Mouse (Mus musculus): ENCODE measurements around the gene Tbcel. TPM values are rescaled to one million over a fixed set of nuclear protein-coding genes. Genes with fewer than 3 reads are reported as not detected.

The Tbcel gene
- polyA plus RNA-seq, 1 experiment from 2014 or later, result 6.1 TPM

DNA sequence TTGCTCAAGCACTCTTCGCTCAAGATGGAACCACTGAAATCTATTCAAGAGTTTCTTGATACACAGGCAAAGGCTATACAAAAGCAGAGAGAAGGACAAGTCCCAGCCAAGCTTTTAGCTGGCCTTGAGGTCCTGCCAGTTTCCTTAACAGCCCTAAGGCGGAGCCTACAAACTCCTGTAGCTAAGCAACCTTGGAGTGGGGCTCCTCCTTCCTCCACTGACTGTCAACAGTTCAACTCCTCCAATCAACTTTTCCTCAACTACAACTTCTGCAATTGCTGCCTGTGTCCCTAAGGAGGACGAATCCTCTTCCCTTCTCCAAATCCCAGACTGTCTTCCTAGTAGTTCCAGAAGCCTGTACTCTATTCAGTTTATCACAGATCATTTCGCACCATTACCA is 36.4 kb downstream of the Tbcel start:
- peaks cover 15% of the 10 kb centered on the region for H3K4me1 ChIP-seq (replicated peaks; ENCODE audit: control insufficient read depth, insufficient read depth, low read length)
- ATAC-seq (ENCODE audit: low FRiP score) (no peak), DNase-seq (ENCODE audit: low spot score) (no peak)
- peak overlapping the region; percentile 89 for H3K4me3 ChIP-seq (replicated peaks; ENCODE audit: low read length)
- WGBS, result 36% methylated on average over 4 of the region's 4 CpGs
- no peak overlapping the region for H3K27ac ChIP-seq
- H3K27me3 ChIP-seq (ENCODE audit: control insufficient read depth, insufficient read depth, low read length), result no peaks in the 10 kb centered on the region
- peaks cover 10% of the 10 kb centered on the region; the same call in 1 of the 2 replicates for H3K36me3 ChIP-seq (replicated peaks; ENCODE audit: control insufficient read depth, insufficient read depth)
- peak overlapping the region; percentile 78 for H3K4me2 ChIP-seq (replicated peaks)
- H3K9ac ChIP-seq, result peak overlapping the region; percentile 85
- H3K9me3 ChIP-seq (ENCODE audit: control insufficient read depth, low read length), result no peaks in the 10 kb centered on the region

DNA sequence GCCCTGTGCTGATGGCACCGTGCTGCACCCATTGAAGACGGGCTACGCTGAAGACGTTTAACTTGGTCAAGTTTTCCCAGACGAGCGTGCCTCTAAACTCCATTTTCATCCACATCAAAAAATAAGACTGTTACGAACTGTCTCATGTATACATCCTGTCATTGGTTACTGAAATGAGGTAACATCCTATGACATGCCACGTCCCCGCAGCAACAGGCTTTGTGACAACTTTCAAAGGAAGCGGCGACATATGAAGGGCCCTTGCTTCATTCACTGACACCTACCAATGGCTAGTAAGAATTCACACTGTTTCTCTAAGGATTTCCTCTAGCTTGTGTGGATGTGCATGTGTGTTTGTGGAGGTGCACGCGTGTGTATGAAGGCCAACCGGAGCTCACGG is 38.3 kb downstream of the Tbcel start:
- no peak overlapping the region for H3K9ac ChIP-seq
- 96% methylated on average over 15 of the region's 15 CpGs for WGBS
- no peak overlapping the region for H3K4me2 ChIP-seq (replicated peaks)
- DNase-seq (ENCODE audit: low spot score) (no peak), ATAC-seq (ENCODE audit: low FRiP score) (no peak)
- no peaks in the 10 kb centered on the region for H3K9me3 ChIP-seq (ENCODE audit: control insufficient read depth, low read length)
- H3K27me3 ChIP-seq (ENCODE audit: control insufficient read depth, insufficient read depth, low read length), result no peaks in the 10 kb centered on the region
- H3K4me1 ChIP-seq (replicated peaks; ENCODE audit: control insufficient read depth, insufficient read depth, low read length), result peaks cover 15% of the 10 kb centered on the region
- H3K36me3 ChIP-seq (replicated peaks; ENCODE audit: control insufficient read depth, insufficient read depth), result peaks cover 10% of the 10 kb centered on the region; the same call in 1 of the 2 replicates
- H3K27ac ChIP-seq, result no peak overlapping the region
- no peak overlapping the region for H3K4me3 ChIP-seq (replicated peaks; ENCODE audit: low read length)

DNA sequence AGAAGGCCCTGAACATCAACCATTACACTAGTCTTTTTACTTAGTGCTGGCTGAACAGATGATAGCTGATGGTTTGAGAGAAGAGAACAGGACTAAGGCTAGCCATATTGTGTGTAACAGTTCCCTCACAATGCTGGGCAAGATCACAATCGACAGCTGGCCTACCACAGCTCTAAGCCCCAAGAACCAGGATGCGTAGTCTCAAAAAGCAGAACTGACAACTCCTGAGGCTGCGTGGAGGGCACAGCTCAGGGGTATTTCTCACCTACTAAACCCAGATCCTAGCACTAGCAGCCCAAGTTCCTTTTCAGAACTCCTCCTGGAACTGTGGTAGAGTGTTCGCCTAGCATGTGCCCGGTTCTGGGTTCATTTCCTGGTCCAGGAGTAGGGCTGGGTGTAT is 39.2 kb downstream of the Tbcel start:
- 96% methylated on average over 5 of the region's 5 CpGs for WGBS
- H3K9me3 ChIP-seq (ENCODE audit: control insufficient read depth, low read length), result no peaks in the 10 kb centered on the region
- ATAC-seq (ENCODE audit: low FRiP score), result no peak

DNA sequence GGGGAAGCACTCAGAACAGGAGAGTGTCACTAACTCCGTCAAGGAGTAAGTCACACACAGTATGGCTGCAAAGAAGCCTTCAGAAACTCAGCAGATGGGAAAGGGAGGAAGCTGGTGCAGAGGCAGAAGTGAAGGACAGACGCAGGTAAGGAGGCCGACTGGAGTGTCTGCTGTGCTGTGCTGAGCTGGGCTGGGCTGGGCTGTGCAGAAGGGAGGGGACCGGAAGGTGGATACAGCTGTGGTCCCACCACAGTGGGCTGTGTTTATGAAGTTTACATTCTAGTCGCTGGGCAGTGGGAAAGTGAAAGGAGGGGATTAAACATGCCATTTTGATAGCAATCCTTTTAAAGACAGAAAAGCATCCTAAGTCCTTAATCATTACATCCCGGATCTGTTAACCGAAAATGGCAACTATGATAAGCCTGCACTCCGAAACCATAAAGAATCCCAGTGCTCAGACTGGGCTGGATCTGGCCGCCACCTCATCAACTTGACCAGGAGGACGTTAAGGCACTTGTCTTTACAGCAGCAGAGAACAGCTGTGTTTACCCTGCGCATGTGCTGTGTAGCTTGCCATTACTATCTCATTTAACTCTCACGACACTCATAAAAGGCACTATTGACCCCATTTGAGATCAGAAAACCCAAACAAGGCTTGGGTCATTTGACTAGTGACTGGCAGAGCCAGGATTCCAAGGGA is 40.3 kb downstream of the Tbcel start:
- H3K4me2 ChIP-seq (replicated peaks), result no peak overlapping the region
- no peaks in the 10 kb centered on the region for H3K27me3 ChIP-seq (ENCODE audit: control insufficient read depth, insufficient read depth, low read length)
- H3K4me1 ChIP-seq (replicated peaks; ENCODE audit: control insufficient read depth, insufficient read depth, low read length), result peaks cover 12% of the 10 kb centered on the region
- H3K4me3 ChIP-seq (replicated peaks; ENCODE audit: low read length), result no peak overlapping the region
- H3K36me3 ChIP-seq (replicated peaks; ENCODE audit: control insufficient read depth, insufficient read depth), result peaks cover 10% of the 10 kb centered on the region; the same call in 1 of the 2 replicates
- no peak overlapping the region for H3K9ac ChIP-seq
- H3K27ac ChIP-seq, result no peak overlapping the region
- H3K9me3 ChIP-seq (ENCODE audit: control insufficient read depth, low read length), result no peaks in the 10 kb centered on the region
- 87% methylated on average over 12 of the region's 12 CpGs for WGBS
- DNase-seq (ENCODE audit: low spot score) (no peak), ATAC-seq (ENCODE audit: low FRiP score) (no peak)

More for the DNA sequence above, 39.2 kb downstream of the Tbcel start:
- Histone ChIP-seq H3K4me1 (replicated peaks; ENCODE audit: control insufficient read depth, insufficient read depth, low read length) (peaks cover 15% of the 10 kb centered on the region), H3K27me3 (ENCODE audit: control insufficient read depth, insufficient read depth, low read length) (no peaks in the 10 kb centered on the region), H3K27ac (no peak overlapping the region), H3K36me3 (replicated peaks; ENCODE audit: control insufficient read depth, insufficient read depth) (peaks cover 10% of the 10 kb centered on the region; the same call in 1 of the 2 replicates), H3K4me3 (replicated peaks; ENCODE audit: low read length) (no peak overlapping the region), H3K9ac (no peak overlapping the region), H3K4me2 (replicated peaks) (no peak overlapping the region)
- DNase-seq (ENCODE audit: low spot score), result no peak

DNA sequence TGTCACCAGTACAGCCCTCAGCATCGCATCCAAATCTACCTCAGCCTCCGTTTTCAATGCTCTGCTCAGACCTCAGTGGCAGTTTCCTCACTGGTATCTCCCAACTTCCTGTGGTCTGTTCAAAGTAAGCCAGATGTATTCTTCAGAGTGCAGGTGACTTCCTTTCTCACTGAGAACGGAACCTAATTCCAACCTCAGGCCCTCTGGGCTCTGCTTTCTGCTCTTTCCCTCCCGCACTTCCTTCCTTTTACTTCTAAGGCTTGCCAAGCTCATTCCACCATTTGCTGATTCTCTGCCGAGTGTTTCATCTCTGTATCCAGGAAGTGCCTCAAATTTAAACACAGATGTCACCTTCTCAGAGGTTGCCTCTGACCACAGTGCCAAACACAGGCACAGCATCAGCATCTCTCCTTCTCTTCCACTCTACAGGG is 41.9 kb downstream of the Tbcel start:
- H3K9me3 ChIP-seq (ENCODE audit: control insufficient read depth, low read length), result no peaks in the 10 kb centered on the region
- H3K9ac ChIP-seq, result no peak overlapping the region
- H3K4me3 ChIP-seq (replicated peaks; ENCODE audit: low read length), result no peak overlapping the region
- H3K36me3 ChIP-seq (replicated peaks; ENCODE audit: control insufficient read depth, insufficient read depth), result peaks cover 10% of the 10 kb centered on the region; the same call in 1 of the 2 replicates
- no peak for DNase-seq (ENCODE audit: low spot score)
- no peak overlapping the region for H3K27ac ChIP-seq
- no peaks in the 10 kb centered on the region for H3K27me3 ChIP-seq (ENCODE audit: control insufficient read depth, insufficient read depth, low read length)
- no peak overlapping the region for H3K4me2 ChIP-seq (replicated peaks)
- 84% methylated on average over 5 of the region's 5 CpGs for WGBS
- no peak for ATAC-seq (ENCODE audit: low FRiP score)
- peaks cover 6% of the 10 kb centered on the region for H3K4me1 ChIP-seq (replicated peaks; ENCODE audit: control insufficient read depth, insufficient read depth, low read length)

DNA sequence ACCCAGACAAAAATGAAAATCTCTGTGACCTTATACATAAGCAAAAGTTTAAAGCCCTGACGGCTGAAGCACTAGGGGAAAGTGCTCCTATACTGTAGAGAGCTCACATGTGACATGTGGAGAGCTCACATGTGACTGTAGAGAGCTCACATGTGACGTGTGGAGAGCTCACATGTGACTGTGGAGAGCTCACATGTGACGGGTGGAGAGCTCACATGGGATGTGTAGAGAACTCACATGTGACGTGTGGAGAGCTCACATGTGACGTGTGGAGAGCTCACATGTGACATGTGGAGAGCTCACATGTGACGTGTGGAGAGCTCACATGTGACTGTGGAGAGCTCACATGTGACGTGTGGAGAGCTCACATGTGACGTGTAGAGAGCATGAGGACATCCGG is 43.4 kb downstream of the Tbcel start:
- H3K4me3 ChIP-seq (replicated peaks; ENCODE audit: low read length), result no peak overlapping the region
- no peak overlapping the region for H3K9ac ChIP-seq
- no peak for ATAC-seq (ENCODE audit: low FRiP score)
- H3K4me1 ChIP-seq (replicated peaks; ENCODE audit: control insufficient read depth, insufficient read depth, low read length), result 0 out of 2 replicates have a peak, but pooled peaks cover 4% of the 10 kb centered on the region
- H3K27ac ChIP-seq, result no peak overlapping the region
- 96% methylated on average over 9 of the region's 9 CpGs for WGBS
- no peaks in the 10 kb centered on the region for H3K27me3 ChIP-seq (ENCODE audit: control insufficient read depth, insufficient read depth, low read length)
- DNase-seq (ENCODE audit: low spot score), result no peak
- H3K9me3 ChIP-seq (ENCODE audit: control insufficient read depth, low read length), result no peaks in the 10 kb centered on the region
- peaks cover under 1% of the 10 kb centered on the region; the same call in 1 of the 2 replicates for H3K36me3 ChIP-seq (replicated peaks; ENCODE audit: control insufficient read depth, insufficient read depth)
- no peak overlapping the region for H3K4me2 ChIP-seq (replicated peaks)

DNA sequence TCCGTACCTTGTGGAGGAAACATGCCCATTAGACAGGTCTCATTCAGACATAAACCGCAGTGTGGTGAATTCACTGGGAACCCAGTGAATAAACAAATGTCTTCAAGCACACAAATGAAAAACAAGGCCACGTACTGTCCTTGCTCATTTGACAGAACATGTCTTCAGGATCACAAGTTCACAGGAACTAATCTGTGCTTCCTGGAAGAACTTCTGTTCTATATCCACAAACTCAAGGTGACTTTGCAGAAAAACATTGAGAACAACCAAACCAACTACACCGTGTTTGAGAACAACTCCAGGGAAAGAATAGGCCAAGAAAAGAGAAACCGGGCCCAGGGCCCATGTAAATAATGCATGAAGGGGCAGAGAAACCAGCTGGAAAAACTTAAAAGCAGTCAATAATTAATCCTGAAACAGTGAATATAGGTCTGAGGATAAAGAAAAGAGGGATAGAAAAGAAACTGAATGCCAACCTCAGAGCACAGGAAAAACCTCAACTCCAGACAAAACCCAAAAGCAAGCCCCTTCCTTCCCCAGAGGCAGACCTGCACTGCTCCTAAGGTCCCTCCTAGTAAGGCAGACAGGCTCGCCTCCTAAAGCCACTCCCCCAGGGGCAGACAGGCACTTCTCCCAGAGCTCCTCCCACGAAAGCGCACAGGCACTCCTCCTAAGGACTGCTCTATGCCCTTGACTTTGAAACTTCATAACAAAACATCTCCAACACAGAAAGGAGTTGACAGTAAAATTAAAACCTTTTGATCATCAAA is 44.2 kb downstream of the Tbcel start:
- Histone ChIP-seq H3K27me3 (ENCODE audit: control insufficient read depth, insufficient read depth, low read length) (no peaks in the 10 kb centered on the region), H3K9ac (no peak overlapping the region), H3K4me1 (replicated peaks; ENCODE audit: control insufficient read depth, insufficient read depth, low read length) (0 out of 2 replicates have a peak, but pooled peaks cover 4% of the 10 kb centered on the region), H3K4me3 (replicated peaks; ENCODE audit: low read length) (no peak overlapping the region), H3K27ac (no peak overlapping the region), H3K9me3 (ENCODE audit: control insufficient read depth, low read length) (no peaks in the 10 kb centered on the region), H3K4me2 (replicated peaks) (no peak overlapping the region), H3K36me3 (replicated peaks; ENCODE audit: control insufficient read depth, insufficient read depth) (no peaks in the 10 kb centered on the region)
- DNase-seq (ENCODE audit: low spot score) (no peak), ATAC-seq (ENCODE audit: low FRiP score) (no peak)
- WGBS, result 52% methylated on average over 8 of the region's 8 CpGs

DNA sequence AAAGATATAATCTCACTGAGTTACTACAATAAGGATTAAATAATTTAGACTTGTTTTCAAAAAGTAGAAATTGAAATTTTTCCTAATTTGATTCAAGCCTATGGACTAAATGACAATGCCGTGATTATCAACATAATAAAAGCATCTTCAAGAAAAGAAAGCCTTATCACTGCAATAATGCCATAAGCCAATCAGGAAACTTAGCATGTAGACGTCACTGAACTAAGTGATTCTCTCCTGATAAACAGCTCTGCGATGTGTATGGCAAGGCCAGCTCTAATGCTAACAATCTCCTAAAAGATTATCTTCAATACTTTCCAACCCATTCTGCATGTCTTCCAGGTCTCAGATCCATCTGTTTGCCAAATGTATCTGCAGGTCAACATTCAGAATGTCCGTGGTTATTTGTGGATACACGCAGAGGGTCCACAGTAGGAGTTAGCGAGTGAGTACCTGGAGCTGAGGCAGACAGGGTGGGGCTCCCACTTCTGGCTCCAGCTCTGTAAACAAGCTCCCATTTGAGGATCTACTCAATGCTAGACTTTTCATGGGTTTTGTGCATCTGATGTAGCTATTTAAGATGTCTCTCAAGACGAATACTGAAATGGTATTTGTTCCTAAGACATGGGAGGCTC is 44.9 kb downstream of the Tbcel start:
- Histone ChIP-seq H3K9ac (no peak overlapping the region), H3K4me2 (replicated peaks) (no peak overlapping the region), H3K4me3 (replicated peaks; ENCODE audit: low read length) (no peak overlapping the region), H3K36me3 (replicated peaks; ENCODE audit: control insufficient read depth, insufficient read depth) (no peaks in the 10 kb centered on the region), H3K4me1 (replicated peaks; ENCODE audit: control insufficient read depth, insufficient read depth, low read length) (0 out of 2 replicates have a peak, but pooled peaks cover 4% of the 10 kb centered on the region), H3K27me3 (ENCODE audit: control insufficient read depth, insufficient read depth, low read length) (no peaks in the 10 kb centered on the region), H3K9me3 (ENCODE audit: control insufficient read depth, low read length) (no peaks in the 10 kb centered on the region), H3K27ac (no peak overlapping the region)
- ATAC-seq (ENCODE audit: low FRiP score) (no peak), DNase-seq (ENCODE audit: low spot score) (no peak)
- WGBS, result 91% methylated on average over 7 of the region's 7 CpGs
